Mouse (Mus musculus) brain, embryonic 14.5 days (tissue): Measurements from ENCODE around the gene Pappa2. TPM values are rescaled to one million over a fixed set of nuclear protein-coding genes. Genes with fewer than 3 reads are reported as not detected.

ENCODE experiments used
- DNase-seq: peaks from one replicate; pipeline ENCODE4 v3.0.0-alpha.2; 2011; ENCODE audit warnings: low read depth
- CTCF ChIP-seq: fragments of 200-500 bp; IDR thresholded peaks from 2 replicates; pipeline ENCODE4 v1.5.1; 2012; ENCODE audit warnings: inconsistent platforms, mild to moderate bottlenecking, moderate library complexity, borderline replicate concordance; ENCODE audit not compliant: insufficient read depth, insufficient read length; ENCODE audit errors: extremely low read depth
- POLR2A ChIP-seq: fragments of 200-500 bp; IDR thresholded peaks from 2 replicates; pipeline ENCODE4 v1.6.1; 2012; ENCODE audit warnings: mild to moderate bottlenecking, inconsistent platforms, borderline replicate concordance; ENCODE audit not compliant: poor library complexity, insufficient read depth, insufficient read length, severe bottlenecking; ENCODE audit errors: extremely low read depth
- polyA plus RNA-seq: library from polyadenylated mRNA; depleted of rRNA; stranded (reverse); fragments of >200 nt; gene quantifications from 2 replicates; pipeline ENCODE4 v1.2.3, GENCODE M21; 2012

The Pappa2 gene
- polyA plus RNA-seq, 1 experiment = 1.8 TPM

DNA sequence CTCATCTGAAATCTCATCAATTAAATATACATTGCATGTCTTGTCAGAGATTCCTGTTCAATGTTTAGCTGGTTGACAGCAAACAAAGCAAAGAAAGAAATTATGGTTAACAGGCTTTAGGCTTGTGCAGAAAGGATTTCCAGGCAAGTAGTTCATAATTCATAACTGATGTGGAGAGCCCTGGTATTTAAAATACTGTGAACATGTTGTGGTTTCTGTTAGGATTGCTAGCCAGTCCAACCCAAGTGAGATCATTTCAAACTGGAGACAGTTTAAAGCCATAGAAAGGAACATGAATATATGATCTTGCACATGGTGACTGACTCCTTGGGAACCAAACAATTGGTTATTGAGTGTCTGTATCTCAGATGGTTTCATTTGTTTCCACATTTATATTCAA lies 152.4 kb downstream of the Pappa2 start:
- TF ChIP-seq POLR2A (no peak), CTCF (no peak)
- DNase-seq = no peak

DNA sequence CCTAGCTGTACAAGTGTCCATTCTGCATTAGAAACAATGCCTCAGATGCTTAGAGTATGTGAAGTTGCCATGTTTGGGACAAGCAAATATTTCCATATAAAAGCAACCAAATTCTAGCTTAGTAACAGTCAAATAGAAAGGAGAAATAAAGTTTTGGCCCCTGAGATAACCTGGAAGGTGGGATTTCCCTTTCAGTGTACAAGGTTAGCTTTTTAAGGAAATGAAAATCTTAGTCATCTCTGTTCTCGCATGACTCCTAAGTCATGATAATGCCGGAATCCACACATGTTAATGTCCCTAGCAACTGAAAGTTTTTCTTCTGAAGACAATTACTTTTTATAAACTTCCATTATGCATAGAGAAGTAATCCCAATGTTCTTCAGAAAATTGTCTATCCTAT lies 160.6 kb downstream of the Pappa2 start:
- no peak for DNase-seq
- no peak for TF ChIP-seq POLR2A
- no peak for TF ChIP-seq CTCF

- no peak for DNase-seq
- TF ChIP-seq CTCF (no peak), POLR2A (no peak)
These were observed 163.8 kb downstream of the Pappa2 start for GRCm38 (mm10) chr1:158816479-158816878.

- TF ChIP-seq CTCF (no peak), POLR2A (no peak)
- peak; percentile 3 for DNase-seq
These were observed 168.4 kb downstream of the Pappa2 start for GRCm38 (mm10) chr1:158811887-158812286.

- no peak for TF ChIP-seq POLR2A
- no peak for TF ChIP-seq CTCF
- no peak for DNase-seq
These were observed 204.8 kb downstream of the Pappa2 start for GRCm38 (mm10) chr1:158775486-158775885.

DNA sequence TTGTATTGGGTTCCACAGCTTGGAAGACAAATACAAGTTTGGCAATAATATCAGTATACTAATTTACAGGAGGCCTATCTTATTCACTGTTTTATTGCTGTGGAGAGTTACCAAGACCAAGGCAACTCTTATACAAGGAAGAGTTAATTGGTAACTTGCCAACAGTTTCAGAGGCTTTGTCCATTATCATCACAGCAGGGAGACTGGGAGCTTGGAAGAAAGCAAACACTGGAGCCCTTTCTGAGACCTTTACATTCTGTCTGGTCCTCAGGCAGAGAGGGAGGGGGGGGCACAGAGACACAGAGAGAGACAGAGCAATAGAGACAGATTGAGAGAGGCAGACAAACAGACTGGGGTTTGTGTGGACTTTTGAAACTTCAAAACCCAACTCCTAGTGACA lies 207.2 kb downstream of the Pappa2 start:
- no peak for TF ChIP-seq POLR2A
- no peak for TF ChIP-seq CTCF
- DNase-seq = peak; percentile 49

DNA sequence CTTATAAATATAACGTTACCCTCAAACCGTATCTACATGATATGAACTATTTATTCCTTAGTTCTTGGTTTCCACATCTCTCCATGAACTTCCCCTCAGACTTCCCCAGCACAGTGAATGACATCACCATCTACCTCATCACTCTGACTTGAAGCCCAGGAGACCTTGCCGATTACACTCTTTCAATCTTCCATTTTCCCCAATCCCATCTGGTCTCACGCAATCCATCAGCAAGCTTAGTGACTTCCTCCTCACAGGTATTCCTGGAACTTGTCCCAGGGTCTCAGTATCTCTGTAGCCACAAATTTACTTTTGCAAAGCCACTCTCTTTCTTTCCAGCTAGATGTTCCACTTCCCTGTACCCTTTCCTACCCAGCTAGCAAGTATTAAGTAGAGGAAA lies 209.5 kb downstream of the Pappa2 start:
- TF ChIP-seq POLR2A = no peak
- TF ChIP-seq CTCF = no peak
- no peak for DNase-seq

DNA sequence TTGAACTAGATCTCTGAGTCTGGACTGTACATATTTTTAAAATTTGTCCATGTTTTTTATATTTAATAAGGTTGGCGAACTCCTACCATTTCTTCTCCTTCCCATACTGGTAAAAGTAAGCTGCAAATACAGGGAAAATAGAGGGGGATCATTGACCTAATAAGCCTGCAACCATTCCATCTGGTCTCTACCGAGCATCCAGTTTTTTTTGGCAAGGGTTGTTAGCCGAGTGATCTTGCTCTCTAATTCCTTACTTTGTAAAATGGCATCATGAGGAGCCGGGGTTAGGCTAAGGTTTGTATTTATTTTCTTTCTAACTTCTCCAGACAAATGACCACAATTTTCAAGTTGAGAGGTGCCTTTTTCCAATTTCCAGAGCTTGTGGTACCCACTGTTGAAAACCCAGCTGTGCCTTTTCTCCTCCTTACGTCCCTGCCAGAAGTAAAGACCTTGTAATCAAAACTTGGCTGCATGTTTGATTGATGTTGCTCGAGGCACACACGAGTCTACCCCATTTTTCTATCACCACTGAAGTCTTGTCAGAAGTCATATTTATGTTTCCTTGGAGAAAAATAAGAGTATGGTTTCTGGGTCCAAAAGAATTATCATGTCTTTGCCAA lies 210.1 kb downstream of the Pappa2 start:
- DNase-seq = no peak
- TF ChIP-seq CTCF (no peak), POLR2A (no peak)

DNA sequence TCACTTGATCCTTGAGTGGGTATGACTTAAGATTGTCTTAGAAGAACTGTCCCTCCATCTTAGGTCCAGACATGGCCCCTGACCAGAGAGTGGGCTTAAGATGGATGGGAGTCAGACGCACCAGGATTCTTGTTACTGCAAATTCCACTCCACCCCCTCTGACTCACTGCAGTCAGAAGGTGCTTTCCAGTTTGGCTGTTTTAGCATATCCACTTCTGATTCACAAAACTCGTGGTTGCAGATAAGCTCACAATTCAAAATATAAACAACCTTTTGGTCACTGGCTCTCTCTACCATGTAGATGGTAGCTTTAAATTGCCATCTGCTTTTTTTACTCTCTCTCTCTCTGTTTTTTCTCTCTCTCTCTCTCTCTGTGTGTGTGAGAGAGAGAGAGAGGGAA lies 214.4 kb downstream of the Pappa2 start:
- TF ChIP-seq POLR2A (no peak), CTCF (no peak)
- DNase-seq = no peak

GRCm38 (mm10) chr1:158764727-158765126 lies 215.6 kb downstream of the Pappa2 start:
- no peak for DNase-seq
- TF ChIP-seq CTCF (no peak), POLR2A (no peak)

DNA sequence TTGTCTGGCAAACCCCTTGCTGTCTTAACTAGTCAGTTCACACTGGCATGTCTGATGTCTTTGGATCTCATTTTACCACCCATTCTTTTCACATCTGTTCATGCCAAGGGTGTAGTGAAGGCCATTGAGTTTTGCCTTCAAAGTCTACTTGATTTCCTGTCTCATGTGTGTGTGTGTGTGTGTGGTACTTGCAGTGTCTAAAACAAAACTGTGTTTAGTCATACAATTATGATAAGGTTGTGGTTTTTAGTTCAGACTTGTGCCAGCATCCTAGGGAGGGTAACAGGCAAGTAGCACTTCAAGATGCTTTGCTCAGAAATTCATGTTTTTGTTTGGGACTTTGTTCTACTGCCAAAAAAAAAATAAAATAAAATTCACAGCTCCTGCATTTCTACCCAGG lies 216.1 kb downstream of the Pappa2 start:
- TF ChIP-seq POLR2A = no peak
- no peak for TF ChIP-seq CTCF
- no peak for DNase-seq

GRCm38 (mm10) chr1:158748356-158749096 lies 231.8 kb downstream of the Pappa2 start:
- TF ChIP-seq CTCF (no peak), POLR2A (no peak)
- no peak for DNase-seq

DNA sequence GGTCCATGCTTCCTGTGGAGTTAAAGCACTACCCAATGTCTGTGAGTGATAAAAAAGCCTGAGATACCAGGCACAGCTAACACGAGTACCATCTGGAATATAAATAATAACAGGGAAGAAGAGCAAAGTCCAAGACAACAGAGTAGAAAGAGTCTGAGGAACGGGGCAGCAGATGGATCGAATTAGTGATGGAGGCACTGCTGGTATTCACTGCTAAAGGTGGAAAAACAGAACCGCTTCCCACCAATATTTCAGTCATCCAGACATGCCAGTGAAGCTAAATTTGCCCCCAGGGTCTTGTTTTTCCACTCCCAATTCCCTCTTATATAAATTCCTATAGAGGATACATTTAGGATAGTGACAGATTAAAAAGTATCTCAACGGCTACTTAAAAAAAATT lies 238.8 kb downstream of the Pappa2 start:
- TF ChIP-seq CTCF = no peak

DNA sequence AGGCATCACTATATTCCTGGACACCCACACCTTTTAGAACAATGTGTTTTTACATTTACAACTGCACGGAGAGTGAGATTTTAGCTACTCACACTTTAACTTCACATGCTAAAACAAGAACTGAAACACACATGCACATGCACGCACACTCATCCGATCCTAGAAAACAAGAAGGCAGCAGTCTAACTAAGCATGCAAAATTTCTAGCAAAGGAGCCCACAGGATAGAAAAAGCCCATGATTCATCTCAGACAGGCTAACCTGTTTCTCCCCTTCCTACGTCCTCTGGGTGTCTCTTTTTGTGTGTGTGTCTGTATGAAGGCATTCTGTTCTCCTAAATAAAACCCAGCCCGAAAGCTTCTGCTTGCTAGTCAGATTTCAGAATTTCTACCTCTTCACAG lies 239.3 kb downstream of the Pappa2 start:
- no peak for TF ChIP-seq POLR2A
- no peak for TF ChIP-seq CTCF
- no peak for DNase-seq

More for the DNA sequence above, 238.8 kb downstream of the Pappa2 start:
- DNase-seq = no peak
